Mouse (Mus musculus) embryonic fibroblast, embryonic 13.5 days (primary cell): ENCODE measurements around the gene Coil. TPM values are rescaled to one million over a fixed set of nuclear protein-coding genes. Genes with fewer than 3 reads are reported as not detected.
A peak's percentile ranks its signal among the peaks of the same experiment; 100 is the strongest.
"Not testable (repeated sequence)": the region's sequence is repeated elsewhere in the genome, so short reads cannot be mapped to it uniquely, and the experiment has no call there.

Source experiments
- H3K27ac ChIP-seq: 2 replicates; pipeline ENCODE4 v1.5.1; 2012; ENCODE audit warnings: low read length, control low read depth, inconsistent platforms; ENCODE audit not compliant: insufficient read depth
- H3K4me1 ChIP-seq: 2 replicates; pipeline ENCODE4 v1.6.1; 2011; ENCODE audit warnings: low read length; ENCODE audit not compliant: control insufficient read depth, insufficient read depth
- H3K4me3 ChIP-seq: 2 replicates; pipeline ENCODE4 v1.5.1; 2011; ENCODE audit warnings: mild to moderate bottlenecking, control low read depth, low read length; ENCODE audit not compliant: insufficient read depth
- CTCF ChIP-seq: IDR thresholded peaks from 2 replicates; pipeline ENCODE4 v1.5.1; 2011; ENCODE audit warnings: mild to moderate bottlenecking, control low read depth, low read length, moderate library complexity, borderline replicate concordance; ENCODE audit not compliant: insufficient read depth
- POLR2A ChIP-seq: IDR thresholded peaks from 2 replicates; pipeline ENCODE4 v1.6.1; 2011; ENCODE audit warnings: low read depth, mild to moderate bottlenecking, control low read depth, low read length, moderate library complexity
- polyA plus RNA-seq: library from polyadenylated mRNA; stranded (reverse); fragments of >200 nt; gene quantifications from 2 replicates; pipeline ENCODE4 v1.2.4, GENCODE M21; 2011; ENCODE audit warnings: low read depth; ENCODE audit not compliant: missing spikeins, insufficient read length

Gene Coil
- polyA plus RNA-seq, 1 experiment: 8.9 TPM

- Histone ChIP-seq H3K27ac (no peak overlapping the region), H3K4me3 (no peak overlapping the region), H3K4me1 (peaks cover 5% of the 10 kb centered on the region)
- no peak for TF ChIP-seq POLR2A
- TF ChIP-seq CTCF: no peak
Measured at GRCm38 (mm10) chr11:88994492-88994891, 24.4 kb downstream of the Coil start.

GRCm38 (mm10) chr11:88995616-88996015, 25.6 kb downstream of the Coil start:
- no peak overlapping the region for H3K4me3 ChIP-seq
- TF ChIP-seq CTCF (no peak), POLR2A (no peak)
- H3K4me1 ChIP-seq: peaks cover 5% of the 10 kb centered on the region
- peak overlapping the region; percentile 79; the same call in 1 of the 2 replicates for H3K27ac ChIP-seq

- H3K4me1 ChIP-seq: peaks cover 7% of the 10 kb centered on the region
- H3K27ac ChIP-seq: peak overlapping the region; percentile 79
- no peak for TF ChIP-seq CTCF
- no peak for TF ChIP-seq POLR2A
- H3K4me3 ChIP-seq: no peak overlapping the region
Measured at GRCm38 (mm10) chr11:88996427-88996826, 26.4 kb downstream of the Coil start.

GRCm38 (mm10) chr11:88997343-88997742, 27.3 kb downstream of the Coil start:
- not testable (repeated sequence) for H3K27ac ChIP-seq, H3K4me3 ChIP-seq, H3K4me1 ChIP-seq

GRCm38 (mm10) chr11:88998406-88998805, 28.4 kb downstream of the Coil start:
- H3K27ac ChIP-seq: no peak overlapping the region
- no peak overlapping the region for H3K4me3 ChIP-seq
- TF ChIP-seq POLR2A (no peak), CTCF (no peak)
- peaks cover 10% of the 10 kb centered on the region for H3K4me1 ChIP-seq

- Histone ChIP-seq H3K27ac (peak within 1 kb of the TSS; percentile 16; the same call in 1 of the 2 replicates), H3K4me1 (peaks cover 10% of the 10 kb centered on the region), H3K4me3 (peak within 1 kb of the TSS; percentile 74)
- TF ChIP-seq CTCF (peak; percentile 21; the same call in 1 of the 2 replicates), POLR2A (peak; percentile 98)
Measured at GRCm38 (mm10) chr11:88998974-88999722, 29.1 kb downstream of the Coil start, which contains the start of gene Trim25. Gene Trim25 (plus strand): TSS chr11:88999376.

- peak overlapping the region; percentile 74 for H3K4me3 ChIP-seq
- H3K4me1 ChIP-seq: peaks cover 10% of the 10 kb centered on the region
- no peak for TF ChIP-seq POLR2A
- no peak for TF ChIP-seq CTCF
- peak overlapping the region; percentile 16; the same call in 1 of the 2 replicates for H3K27ac ChIP-seq
Measured at GRCm38 (mm10) chr11:88999723-89000526, 29.9 kb downstream of the Coil start.

GRCm38 (mm10) chr11:89000527-89000819, 30.4 kb downstream of the Coil start:
- TF ChIP-seq CTCF (no peak), POLR2A (no peak)
- H3K4me3 ChIP-seq: peak overlapping the region; percentile 74
- H3K4me1 ChIP-seq: peaks cover 10% of the 10 kb centered on the region
- H3K27ac ChIP-seq: 0 out of 2 replicates have a peak overlapping the region, but pooled peaks have one; percentile 16

- TF ChIP-seq POLR2A (no peak), CTCF (no peak)
- H3K4me3 ChIP-seq: peak overlapping the region; percentile 74; the same call in 1 of the 2 replicates
- H3K4me1 ChIP-seq: peaks cover 5% of the 10 kb centered on the region; the same call in 1 of the 2 replicates
- no peak overlapping the region for H3K27ac ChIP-seq
Measured at GRCm38 (mm10) chr11:89001569-89001968, 31.5 kb downstream of the Coil start.

- no peak for TF ChIP-seq POLR2A
- TF ChIP-seq CTCF: no peak
- Histone ChIP-seq H3K4me1 (peaks cover 5% of the 10 kb centered on the region; the same call in 1 of the 2 replicates), H3K4me3 (peak overlapping the region; percentile 13; the same call in 1 of the 2 replicates), H3K27ac (no peak overlapping the region)
Measured at GRCm38 (mm10) chr11:89002068-89002467, 32.0 kb downstream of the Coil start.
